Mouse (Mus musculus) cerebellum, postnatal 25 days (tissue): ENCODE measurements around the gene Morc3.

Experiments
- DNase-seq, 2 experiments: peaks; one replicate each; pipeline ENCODE4 v3.0.0; 2021; ENCODE audit warnings: mixed read lengths in 2 of 2

The Morc3 gene

GRCm38 (mm10) chr16:93884086-93884721, 52.3 kb downstream of the Morc3 start:
- DNase-seq = peak; percentile 23 to 48

DNA sequence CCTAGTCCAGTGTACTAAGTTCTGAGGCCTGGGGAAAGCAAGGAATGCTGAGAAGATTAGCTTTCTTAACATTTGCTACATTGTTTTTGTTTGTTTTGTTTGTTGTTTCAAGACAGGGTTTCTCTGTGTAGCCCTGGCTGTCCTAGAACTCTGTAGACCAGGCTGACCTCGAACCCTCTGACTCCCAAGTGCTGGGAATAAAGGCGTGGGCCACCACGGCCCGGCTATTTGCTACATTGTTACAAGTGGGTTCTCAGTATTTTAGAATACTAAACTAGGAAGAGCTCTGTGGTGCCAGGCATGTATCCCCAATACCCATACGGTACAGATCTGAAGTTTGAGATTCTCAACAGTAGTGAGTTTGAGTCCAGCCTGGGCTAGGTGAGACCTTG, 52.8 kb downstream of the Morc3 start:
- DNase-seq = no peak

DNA sequence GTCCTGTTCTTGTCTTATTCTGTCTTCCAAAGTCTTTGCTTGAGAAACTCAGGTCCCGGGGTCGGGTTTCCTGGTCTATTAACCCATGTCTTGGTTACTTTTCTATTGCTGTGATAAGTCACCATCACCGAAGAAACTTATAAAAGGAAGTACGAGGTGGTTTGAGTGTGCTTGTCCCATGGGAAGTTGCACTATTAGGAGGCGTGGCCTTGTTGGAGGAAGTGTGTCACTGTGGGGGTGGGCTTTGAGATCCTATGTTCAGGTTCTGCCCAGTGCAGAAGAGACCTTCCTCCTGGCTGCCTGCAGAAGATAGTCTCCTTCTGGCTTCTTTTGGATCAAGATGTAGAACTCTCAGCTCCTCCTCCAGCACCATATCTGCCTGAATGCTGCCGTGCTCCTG, 56.6 kb downstream of the Morc3 start:
- no peak for DNase-seq

GRCm38 (mm10) chr16:93890948-93891604, 59.2 kb downstream of the Morc3 start:
- DNase-seq = no peak

DNA sequence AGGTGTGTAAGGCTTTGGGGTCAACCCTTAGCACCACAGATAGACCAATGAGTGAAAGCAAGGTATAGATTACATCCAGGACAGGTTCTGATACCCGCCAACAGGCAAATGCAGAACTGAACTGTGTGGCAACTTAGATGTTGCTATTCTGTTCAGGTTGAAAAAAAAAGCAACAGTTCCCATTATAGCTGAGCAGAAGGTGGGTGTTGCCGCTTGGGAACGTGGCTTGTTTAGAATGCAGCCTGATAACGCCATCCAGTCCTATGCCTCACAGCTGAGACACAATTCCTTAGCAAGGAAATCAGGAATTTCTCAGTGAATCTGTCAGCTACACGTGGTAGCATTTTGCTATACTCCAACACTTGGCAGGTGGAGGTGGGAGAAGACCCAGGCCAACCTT, 61.4 kb downstream of the Morc3 start:
- no peak for DNase-seq

- no peak for DNase-seq
These were observed 71.1 kb downstream of the Morc3 start for GRCm38 (mm10) chr16:93903027-93903426.

DNA sequence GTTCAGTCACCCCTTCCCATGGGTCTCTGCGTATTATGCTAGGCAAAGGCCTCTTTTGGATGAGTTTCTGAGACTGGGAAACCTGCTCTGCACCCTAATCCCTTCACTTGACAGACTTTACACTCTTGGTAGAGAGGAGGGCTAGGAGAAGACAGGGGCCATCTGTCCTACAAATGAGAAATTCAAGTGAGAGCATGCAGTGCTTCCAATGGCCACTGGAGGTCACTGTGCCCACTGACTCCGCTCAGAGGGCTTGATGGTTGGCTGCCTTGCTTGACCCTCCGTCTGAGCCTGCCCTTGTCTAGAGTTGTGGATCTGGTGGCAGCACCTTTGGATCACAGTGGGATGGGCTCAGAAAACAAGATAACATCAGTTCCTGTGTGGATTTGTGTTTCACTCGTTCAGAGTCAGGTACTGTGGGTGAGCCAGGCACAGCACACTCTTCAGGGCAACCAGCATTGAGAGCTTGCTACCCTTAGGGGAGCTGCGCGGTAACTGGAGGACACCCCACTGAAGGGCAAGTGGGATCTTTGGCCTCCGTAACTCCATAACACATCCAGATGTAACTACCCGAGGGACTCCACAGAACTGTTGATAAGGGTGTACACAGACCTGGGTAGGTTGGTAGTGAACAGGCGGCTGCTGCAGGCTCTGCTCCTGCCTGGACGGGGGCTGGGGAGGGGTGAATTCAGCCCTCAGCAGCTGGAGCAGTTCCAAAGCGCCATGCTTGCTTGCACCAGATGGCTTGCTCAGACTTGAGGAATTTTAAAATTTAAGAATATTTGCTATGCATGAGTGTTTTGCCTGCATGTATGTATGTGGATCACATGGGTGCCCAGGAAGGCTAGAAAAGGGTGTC, 74.5 kb downstream of the Morc3 start:
- DNase-seq = peak; percentile 69 to 74

- DNase-seq = no peak
These were observed 75.8 kb downstream of the Morc3 start for GRCm38 (mm10) chr16:93907761-93908160.

DNA sequence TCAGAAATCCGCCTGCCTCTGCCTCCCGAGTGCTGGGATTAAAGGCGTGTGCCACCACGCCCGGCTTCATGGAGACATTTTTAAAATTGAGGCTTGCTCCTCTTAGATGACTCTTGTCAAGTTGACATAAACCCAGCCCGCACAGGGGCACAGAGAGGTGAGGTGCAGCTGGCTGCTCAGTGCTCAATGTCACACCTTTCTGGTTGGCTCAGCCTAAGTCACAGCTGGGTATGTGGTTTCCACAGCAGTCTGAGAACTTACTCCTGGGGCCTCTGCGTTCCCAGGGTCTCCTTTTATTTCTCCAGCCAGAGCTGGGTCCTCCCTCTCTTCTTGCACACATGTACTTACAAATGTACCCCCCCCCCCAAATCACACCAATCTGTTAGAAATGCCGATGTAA, 76.3 kb downstream of the Morc3 start:
- no peak for DNase-seq

DNA sequence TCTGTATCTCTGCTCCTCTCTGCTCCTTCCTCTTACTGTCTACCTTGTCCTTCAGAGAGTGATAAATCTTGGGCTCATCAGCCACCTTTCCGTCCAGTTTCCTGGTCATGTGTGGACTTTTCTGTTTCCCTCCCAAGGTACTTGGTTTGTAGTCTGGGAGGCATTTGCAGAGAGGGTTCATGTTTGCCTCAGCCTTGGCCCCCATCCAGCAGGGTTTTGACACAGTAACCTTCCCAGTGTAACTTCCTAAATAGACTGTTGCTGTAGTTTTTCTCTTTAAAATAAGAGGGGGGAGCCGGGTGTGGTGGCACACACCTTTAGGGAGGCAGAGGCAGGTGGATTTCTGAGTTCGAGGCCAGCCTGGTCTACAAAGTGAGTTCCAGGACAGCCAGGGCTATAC, 78.0 kb downstream of the Morc3 start:
- DNase-seq = no peak

DNA sequence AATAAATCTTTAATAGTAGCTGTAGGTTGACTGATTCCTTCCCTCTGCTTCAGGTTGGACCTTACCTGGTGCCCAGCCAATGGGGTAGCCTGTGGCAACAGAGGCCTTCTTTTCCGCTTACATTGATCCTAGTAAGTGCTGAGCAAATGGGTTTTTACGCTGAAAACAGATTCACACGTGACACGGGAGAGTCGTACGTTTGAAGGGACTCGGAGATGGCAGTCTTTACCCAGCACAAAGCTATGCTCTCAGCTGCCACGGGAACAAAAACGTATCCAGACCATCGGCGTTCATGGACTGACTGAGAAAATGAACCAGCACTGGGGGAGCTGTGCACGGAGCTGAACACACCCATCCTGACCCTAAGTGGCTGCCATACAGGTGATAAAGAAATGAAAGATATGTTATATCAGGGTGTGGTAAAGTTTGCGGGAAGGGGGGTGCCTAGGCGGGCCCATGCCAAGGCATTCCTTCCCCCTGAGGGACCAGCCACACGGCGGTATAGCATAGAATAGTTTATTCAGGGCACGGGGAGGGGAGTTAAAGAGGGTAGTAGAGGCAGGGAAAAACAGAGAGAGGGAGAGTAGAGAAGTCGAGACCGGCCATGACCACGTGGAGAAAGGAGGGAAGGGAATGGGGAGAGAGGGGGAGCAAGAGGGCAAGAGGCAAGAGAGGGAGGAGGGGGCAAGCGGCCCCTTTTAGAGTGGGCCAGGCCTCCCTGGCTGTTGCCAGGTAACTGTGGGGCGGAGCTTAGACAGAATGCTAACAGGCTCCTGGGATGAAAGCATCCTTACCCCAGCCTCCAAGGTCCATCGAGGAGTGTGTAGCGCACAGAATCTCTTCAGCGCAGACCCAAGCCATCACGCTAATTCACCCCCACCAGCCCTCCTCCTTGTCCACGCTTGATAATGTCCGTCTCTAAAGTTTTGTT, 79.1 kb downstream of the Morc3 start:
- DNase-seq = no peak

DNA sequence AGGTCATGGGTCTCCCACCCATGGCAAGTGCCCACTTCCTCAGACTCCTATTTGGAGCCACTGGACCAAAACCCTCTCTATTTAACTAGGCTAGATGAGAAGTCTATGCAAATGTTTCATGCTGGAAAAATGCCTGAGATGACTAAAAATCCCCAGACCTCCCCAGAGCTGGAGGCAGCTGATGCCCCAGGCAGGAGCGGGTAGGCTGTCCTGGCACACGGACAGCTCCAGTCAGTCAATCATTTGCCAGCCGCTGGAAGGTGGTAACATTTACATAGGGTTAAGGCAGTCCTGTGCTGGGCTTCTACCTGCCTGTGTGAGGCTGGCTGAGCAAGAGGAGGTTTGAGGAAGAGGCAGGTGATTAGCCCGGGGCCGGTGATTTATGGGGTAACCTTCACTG, 80.2 kb downstream of the Morc3 start:
- no peak for DNase-seq

GRCm38 (mm10) chr16:93912808-93913207, 80.9 kb downstream of the Morc3 start:
- DNase-seq = no peak

DNA sequence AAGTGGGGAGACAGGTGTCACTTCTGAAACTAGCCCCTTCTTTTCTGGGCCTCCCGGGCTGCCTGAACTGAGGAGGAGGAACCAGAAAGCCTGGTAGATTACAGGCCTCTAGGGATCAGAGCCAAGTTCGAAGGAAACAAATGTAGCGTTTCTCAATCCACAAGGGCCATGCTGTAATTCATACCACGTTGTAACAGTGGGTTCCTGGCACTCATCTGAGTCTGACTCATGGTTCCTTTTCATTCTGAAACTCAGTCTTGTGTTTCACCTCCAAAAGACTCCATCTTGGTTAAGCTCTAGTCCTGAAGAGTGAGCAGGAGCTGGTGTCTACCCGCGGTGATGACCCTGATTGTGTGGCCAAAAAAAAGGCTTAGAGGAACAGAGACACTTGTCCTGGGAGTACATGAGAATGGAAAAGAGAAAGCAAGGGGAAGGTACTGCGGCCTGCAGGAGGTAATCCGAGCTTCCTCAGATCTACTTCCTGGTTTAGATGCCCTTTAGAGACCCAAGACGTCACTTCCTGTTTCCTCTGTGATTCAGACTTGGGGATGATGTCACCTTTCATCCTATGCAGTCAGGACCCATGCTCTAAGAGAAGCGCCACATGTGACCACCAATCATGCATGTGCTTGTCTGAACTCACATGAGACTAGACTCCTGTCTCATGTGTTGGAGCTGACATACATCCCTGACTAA, 82.1 kb downstream of the Morc3 start:
- DNase-seq = no peak

DNA sequence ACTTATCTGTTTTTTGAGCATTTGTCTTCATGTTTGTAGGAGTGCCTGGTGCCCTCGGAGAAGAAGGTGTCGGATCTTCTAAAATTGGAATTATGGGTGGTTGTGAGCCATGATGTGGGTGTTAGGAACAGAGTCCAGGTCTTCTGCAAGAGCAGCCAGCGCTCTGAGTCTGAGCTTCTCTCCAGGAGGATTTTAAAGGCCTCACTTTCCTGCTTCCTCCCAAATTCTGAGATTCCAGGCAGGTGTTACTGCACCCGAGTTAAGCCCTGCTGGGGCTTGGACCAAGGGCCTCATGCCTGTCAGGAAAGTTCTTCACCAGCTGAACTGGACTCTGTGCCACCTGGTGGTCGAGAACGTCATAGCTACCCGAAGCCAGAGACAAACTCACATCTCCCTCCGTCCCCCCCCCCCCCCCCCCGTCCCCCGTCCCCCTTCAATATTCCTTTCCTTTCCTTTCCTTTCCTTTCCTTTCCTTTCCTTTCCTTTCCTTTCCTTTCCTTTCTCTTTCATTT, 83.5 kb downstream of the Morc3 start:
- peak in 1 of 2 experiments; percentile 27 for DNase-seq

- DNase-seq = peak; percentile 77 to 90
These were observed 86.1 kb downstream of the Morc3 start for GRCm38 (mm10) chr16:93917712-93918678.

- no peak for DNase-seq
These were observed 86.7 kb downstream of the Morc3 start for GRCm38 (mm10) chr16:93918679-93919060.

- no peak for DNase-seq
These were observed 87.3 kb downstream of the Morc3 start for GRCm38 (mm10) chr16:93919189-93919588.

GRCm38 (mm10) chr16:93920673-93921072, 88.8 kb downstream of the Morc3 start:
- no peak for DNase-seq

- DNase-seq = no peak
These were observed 91.0 kb downstream of the Morc3 start for GRCm38 (mm10) chr16:93922835-93923389.
